Mouse (Mus musculus): ENCODE measurements around the gene Il1rapl2.

Gene Il1rapl2

GRCm38 (mm10) chrX:137570321-137571195 lies at the start of gene Il1rapl2:
TSS of gene Il1rapl2 (plus strand) at chrX:137570608.
- DNase-seq (ENCODE audit: low spot score): no peak

GRCm38 (mm10) chrX:137548348-137548747 lies 22.1 kb upstream of the Il1rapl2 start:
- no peak for DNase-seq (ENCODE audit: low spot score)

GRCm38 (mm10) chrX:137569472-137570188 lies 778 bp upstream of the Il1rapl2 start:
- no peak for DNase-seq (ENCODE audit: low spot score)

GRCm38 (mm10) chrX:137582656-137583055 lies 12.2 kb downstream of the Il1rapl2 start:
- DNase-seq (ENCODE audit: low spot score): no peak

GRCm38 (mm10) chrX:137620697-137621096 lies 50.3 kb downstream of the Il1rapl2 start:
- DNase-seq (ENCODE audit: low spot score): no peak

- no peak for DNase-seq (ENCODE audit: low spot score)
These were observed 96.6 kb downstream of the Il1rapl2 start for GRCm38 (mm10) chrX:137667011-137667410.

- DNase-seq (ENCODE audit: low spot score): no peak
These were observed 117.6 kb downstream of the Il1rapl2 start for GRCm38 (mm10) chrX:137687974-137688373.

GRCm38 (mm10) chrX:137700006-137700405 lies 129.6 kb downstream of the Il1rapl2 start:
- no peak for DNase-seq (ENCODE audit: low spot score)

DNA sequence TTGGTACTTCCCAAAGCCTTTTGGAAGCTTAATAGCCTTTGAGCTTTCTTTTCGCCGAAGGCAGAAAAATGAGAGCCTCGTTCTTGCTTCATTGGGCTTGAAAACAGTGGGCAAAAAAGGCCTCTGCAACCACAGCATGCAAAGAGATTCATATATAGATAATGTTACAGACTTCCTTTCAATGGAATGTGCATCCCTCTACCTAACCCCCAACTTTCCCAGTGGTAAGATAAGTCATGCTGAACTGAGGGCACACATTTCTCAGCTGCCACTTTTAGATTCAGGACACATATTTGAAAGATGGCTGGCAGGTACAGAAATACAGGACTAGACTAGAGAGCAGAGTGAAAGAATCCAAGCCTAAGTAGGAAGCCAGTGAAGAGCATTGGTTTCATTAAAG lies 185.1 kb downstream of the Il1rapl2 start:
- DNase-seq (ENCODE audit: low spot score): no peak

DNA sequence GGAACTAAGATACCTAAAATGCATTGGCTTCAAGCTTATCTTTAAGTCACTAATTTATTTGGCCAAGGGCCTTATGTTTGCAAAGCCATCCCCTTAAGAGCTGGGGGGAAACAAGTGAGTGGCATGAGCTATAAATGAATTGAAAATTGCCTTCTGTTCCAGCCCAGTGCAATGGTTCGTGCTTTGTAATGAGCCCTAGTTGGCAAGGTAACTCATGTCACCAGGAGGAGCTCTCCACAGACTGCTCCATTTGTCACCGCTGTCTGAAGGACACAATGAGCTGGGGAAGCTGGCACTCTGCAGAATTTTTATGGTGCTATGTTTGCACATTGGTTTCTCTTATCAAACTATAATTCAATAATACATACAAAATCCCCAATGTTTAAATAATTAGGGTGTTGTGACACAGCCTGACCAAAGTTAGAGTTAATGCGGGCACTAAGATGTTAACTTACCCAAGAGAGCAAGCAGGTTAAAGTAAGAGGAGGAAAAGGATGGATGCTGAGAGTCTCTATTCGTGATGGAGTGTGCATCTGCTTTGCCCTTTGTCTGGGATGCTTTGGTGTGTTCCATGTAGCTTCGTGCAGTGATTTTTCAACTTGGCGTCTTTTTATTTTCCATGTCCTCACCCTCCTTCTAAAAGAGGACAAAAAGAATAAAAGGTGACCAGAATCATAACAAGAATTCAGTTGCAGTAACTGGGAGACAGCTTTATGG lies 235.2 kb downstream of the Il1rapl2 start:
- no peak for DNase-seq (ENCODE audit: low spot score)

DNA sequence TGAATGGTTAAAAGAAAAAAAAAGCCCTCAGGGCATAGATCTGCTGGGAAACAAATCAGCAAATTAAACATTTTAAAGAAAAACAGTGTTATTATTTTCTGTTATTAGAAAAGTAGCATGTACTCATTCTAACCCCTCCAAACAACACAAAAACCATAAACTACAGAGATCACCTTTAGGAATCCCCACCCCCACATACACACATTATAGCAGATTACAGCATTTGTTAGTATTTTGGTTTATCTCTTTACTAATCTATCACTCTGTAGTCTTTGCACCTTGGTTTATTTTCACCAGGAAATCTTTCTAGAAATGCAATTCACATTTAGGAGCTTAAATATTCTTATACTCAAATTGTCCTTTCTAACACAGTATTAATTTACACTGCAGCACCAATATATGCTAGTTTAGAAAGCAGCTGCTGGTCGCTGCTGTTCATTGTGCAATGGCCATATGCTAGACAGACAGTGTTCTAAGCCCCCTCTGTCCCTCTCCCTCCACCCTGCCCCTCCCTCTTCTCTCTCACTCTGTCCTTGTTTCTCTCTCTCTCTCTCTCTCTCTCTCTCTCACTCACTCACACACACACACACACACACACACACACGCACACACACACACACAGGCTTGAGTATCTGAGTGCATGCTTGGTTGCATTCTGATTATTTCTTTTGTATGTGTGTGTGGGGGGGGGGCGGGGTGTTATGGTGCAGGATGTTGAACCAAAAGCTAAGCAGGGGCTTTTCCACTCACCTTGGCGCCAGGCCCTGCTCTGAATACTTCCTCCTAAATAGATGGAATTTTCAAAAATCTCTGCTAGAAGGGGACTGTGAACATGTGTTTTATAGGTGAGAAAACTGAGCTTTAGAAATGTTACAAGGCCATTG lies 236.1 kb downstream of the Il1rapl2 start:
- no peak for DNase-seq (ENCODE audit: low spot score)

GRCm38 (mm10) chrX:137809526-137809925 lies 239.1 kb downstream of the Il1rapl2 start:
- DNase-seq (ENCODE audit: low spot score): no peak

GRCm38 (mm10) chrX:137812151-137812550 lies 241.7 kb downstream of the Il1rapl2 start:
- no peak for DNase-seq (ENCODE audit: low spot score)

- no peak for DNase-seq (ENCODE audit: low spot score)
These were observed 278.5 kb downstream of the Il1rapl2 start for GRCm38 (mm10) chrX:137848936-137849335.

DNA sequence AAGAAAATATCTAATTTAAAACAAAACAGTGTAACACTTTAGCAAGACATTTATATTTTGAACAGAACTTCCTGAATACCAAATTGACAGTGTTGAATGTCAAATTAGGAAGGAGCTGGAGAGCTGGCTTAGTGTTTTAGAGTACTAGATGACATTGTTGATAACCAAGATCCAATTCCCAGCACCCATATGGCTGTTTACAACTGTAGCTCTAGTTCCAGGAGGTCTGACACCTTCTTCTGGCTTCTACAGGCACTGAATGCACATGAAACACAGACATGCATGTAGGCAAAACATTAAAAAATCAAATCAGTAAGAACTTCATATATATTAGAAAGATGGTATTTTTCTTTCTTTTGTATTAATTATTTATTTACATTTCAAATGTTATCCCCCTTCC lies 353.1 kb downstream of the Il1rapl2 start:
- DNase-seq (ENCODE audit: low spot score): no peak

- DNase-seq (ENCODE audit: low spot score): no peak
These were observed 356.4 kb downstream of the Il1rapl2 start for GRCm38 (mm10) chrX:137926835-137927234.

GRCm38 (mm10) chrX:137947741-137948140 lies 377.3 kb downstream of the Il1rapl2 start:
- DNase-seq (ENCODE audit: low spot score): no peak

GRCm38 (mm10) chrX:137971306-137971705 lies 400.9 kb downstream of the Il1rapl2 start:
- no peak for DNase-seq (ENCODE audit: low spot score)

GRCm38 (mm10) chrX:138043113-138043512 lies 472.7 kb downstream of the Il1rapl2 start:
- no peak for DNase-seq (ENCODE audit: low spot score)

DNA sequence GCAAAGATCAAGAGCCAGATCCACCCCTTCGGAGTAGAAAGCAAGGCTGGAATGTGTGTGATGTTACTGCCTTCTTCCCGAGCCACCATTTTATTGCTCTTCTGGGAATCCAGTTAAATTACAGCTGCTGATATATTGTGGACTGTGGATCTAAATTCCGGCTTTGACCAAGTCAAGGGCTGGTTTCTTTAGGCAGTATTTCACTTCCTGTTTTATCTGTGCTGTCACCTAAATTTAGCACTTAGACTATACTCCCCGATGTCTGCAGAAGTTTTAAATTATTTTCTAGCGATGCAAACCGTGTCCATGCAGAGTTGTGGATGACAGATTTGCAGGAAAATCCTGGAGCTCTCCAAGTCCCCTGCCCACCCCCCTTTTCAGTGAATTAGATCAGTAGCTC lies 533.5 kb downstream of the Il1rapl2 start:
- DNase-seq (ENCODE audit: low spot score): no peak

DNA sequence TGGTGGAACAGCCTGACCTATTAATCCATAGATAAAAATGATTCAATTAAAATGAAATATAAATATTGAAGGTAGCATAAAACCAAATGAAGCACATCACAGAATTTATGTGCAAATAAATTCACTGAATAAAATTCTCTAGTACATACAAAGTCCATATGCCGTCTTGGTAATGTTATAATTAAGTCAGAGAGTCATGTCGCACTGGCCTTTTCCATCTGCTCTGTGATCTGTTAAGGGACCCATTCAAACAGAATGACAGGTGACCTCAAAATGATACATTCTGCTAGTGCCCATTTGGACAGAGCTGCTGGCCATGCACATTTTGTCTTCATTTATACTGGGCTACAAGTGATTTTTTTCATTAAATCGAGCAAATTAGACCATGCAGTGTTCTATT lies 534.3 kb downstream of the Il1rapl2 start:
- no peak for DNase-seq (ENCODE audit: low spot score)

DNA sequence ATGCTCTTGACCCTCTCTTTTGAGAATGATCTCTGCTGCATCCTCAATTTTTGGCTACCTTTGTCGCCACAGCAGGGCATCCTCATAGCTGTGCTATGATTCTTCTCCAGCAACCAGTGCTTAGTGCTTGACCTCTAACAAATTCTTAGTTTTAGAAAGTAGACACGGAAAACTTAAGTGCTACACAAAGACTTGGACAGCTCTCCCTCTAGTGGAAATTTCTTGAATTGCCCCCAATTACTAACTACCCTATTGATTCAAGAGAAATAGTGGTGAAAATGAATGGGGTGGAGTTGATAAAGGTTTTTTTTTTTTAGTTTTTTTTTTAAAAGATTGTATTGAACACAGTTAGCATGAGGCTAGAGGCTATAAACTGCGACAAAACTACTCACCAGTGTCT lies 599.7 kb downstream of the Il1rapl2 start:
- DNase-seq (ENCODE audit: low spot score): peak; percentile 4

All from ovary, postnatal 14 days (tissue).